Mouse (Mus musculus) hindbrain, postnatal 0 days (tissue): ENCODE measurements around the gene 4930507D05Rik. TPM values are rescaled to one million over a fixed set of nuclear protein-coding genes. Genes with fewer than 3 reads are reported as not detected.

Experiments used
- ATAC-seq: fragments of 200-750 bp; cut with Nextera tagmentation; 2 replicates; pipeline ENCODE4 v1.8.0; 2017; ENCODE audit warnings: mild to moderate bottlenecking, moderate TSS enrichment, moderate library complexity
- DNase-seq: peaks from one replicate; pipeline ENCODE4 v3.0.0-alpha.2; 2015; ENCODE audit warnings: low spot score
- H3K27ac ChIP-seq: fragments of 300-500 bp; sonication (generic); 2 replicates; pipeline ENCODE4 v1.5.1; 2014; ENCODE audit warnings: mild to moderate bottlenecking
- H3K27me3 ChIP-seq: fragments of 300-500 bp; sonication (generic); 2 replicates; pipeline ENCODE4 v1.6.1; 2014; ENCODE audit warnings: low read length, mixed read lengths; ENCODE audit not compliant: insufficient read depth
- H3K36me3 ChIP-seq: fragments of 300-500 bp; sonication (generic); 2 replicates; pipeline ENCODE4 v1.6.1; 2014; ENCODE audit warnings: low read length, mixed read lengths; ENCODE audit not compliant: insufficient read depth
- H3K4me1 ChIP-seq: fragments of 300-500 bp; sonication (generic); 2 replicates; pipeline ENCODE4 v1.6.1; 2014; ENCODE audit warnings: antibody characterized with exemption, low read length, mixed read lengths; ENCODE audit not compliant: insufficient read depth
- H3K4me2 ChIP-seq: fragments of 300-500 bp; sonication (generic); 2 replicates; pipeline ENCODE4 v1.6.1; 2014; ENCODE audit warnings: low read depth, mild to moderate bottlenecking, low read length, moderate library complexity, mixed read lengths
- H3K4me3 ChIP-seq: fragments of 300-500 bp; sonication (generic); 2 replicates; pipeline ENCODE4 v1.5.1; 2014; ENCODE audit warnings: low read length
- H3K9ac ChIP-seq: fragments of 300-500 bp; sonication (generic); replicated peaks from 2 replicates; pipeline ENCODE4 v1.6.1; 2014; ENCODE audit warnings: mild to moderate bottlenecking, low read length, moderate library complexity, mixed read lengths
- H3K9me3 ChIP-seq: fragments of 300-500 bp; sonication (generic); 2 replicates; pipeline ENCODE4 v1.6.1; 2016; ENCODE audit warnings: low read length, mixed read lengths
- CTCF ChIP-seq: IDR thresholded peaks from 2 replicates; pipeline ENCODE4 v1.5.1; 2016; ENCODE audit warnings: antibody characterized with exemption, control low read depth, low read depth
- WGBS: fragments of 180-500 bp; shearing (Covaris S2); extraction: QIAGEN DNeasy Blood & Tissue Kit; methylation state at CpG from one replicate; pipeline ENCODE4 v1.1.7; 2014; 5-methylcytosine and 5-hydroxymethylcytosine counted together
- polyA plus RNA-seq: library from polyadenylated mRNA; unstranded; fragments of >200 nt; fragmentation: Nextera tagmentation; extraction: Ambion mirVana; gene quantifications from 2 replicates; pipeline ENCODE4 v1.2.1, GENCODE M21; 2015
- total RNA-seq: library from RNA; depleted of rRNA; stranded (reverse); fragments of >200 nt; gene quantifications from 2 replicates; pipeline ENCODE4 v1.2.3, GENCODE M21; 2014

4930507D05Rik gene
- total and polyA plus RNA-seq, 2 experiments from 2014 or later, result 1.5 to 2.4 TPM

DNA sequence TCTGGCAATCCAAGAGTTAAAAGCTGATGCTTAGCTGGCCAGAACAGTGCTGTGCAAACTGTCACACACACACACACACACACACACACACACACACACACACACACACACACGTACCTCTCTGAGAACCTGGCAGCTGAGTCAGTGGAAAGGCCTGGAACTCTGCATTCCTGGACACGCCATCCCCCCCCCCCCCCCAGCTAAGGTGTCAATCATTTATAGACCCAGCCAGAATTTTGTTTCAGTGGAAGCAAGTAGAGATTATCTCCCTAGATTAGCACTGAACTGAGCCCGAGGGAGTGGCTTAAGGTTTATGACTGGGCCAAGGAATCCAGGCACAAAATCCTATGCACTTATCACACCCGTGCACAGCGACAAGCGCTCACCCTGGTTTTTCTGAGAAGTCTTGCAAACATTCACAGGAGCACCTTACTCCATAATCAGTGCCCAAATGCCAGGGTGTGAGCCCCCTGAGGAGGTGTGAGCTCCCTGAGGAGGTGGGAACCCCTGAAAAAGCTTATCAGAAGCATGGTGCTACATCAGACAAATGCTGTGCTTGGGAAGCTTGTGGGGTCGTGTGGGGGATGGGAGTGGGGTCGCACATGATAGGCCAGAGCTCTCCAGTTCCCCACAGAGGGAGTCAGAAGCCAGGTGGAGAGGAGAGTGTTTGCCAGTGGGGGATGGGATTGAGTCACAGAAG, 36.2 kb upstream of the 4930507D05Rik start:
- no peak for DNase-seq
- Histone ChIP-seq H3K9me3 (no peaks in the 10 kb centered on the region), H3K4me2 (no peak overlapping the region), H3K4me3 (no peak overlapping the region), H3K36me3 (no peaks in the 10 kb centered on the region), H3K4me1 (no peaks in the 10 kb centered on the region), H3K27me3 (no peaks in the 10 kb centered on the region), H3K9ac (no peak overlapping the region), H3K27ac (no peak overlapping the region)
- 41% methylated on average over 8 of the region's 8 CpGs for WGBS
- no peak for TF ChIP-seq CTCF
- peak; percentile 28; the same call in 1 of the 2 replicates for ATAC-seq

DNA sequence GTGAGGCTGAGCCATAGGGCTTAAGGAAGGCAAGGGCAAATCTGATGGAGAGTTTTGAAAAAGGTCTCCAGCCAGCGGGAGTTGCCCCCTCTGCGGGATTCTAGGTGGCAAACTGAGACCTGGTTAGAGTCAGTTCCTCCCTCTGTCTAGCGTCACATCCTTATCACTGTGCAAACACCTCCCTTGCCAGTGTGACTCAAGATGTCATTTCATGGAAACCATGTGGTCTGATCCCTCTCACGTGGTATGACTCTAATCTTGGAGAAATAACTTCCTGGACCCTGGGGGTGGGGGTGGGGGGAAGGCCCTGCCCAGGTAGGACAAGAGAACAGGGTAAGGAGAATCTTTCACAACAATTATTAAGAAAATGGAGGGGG, 35.7 kb upstream of the 4930507D05Rik start:
- WGBS, result 64% methylated on average over 4 of the region's 4 CpGs
- no peaks in the 10 kb centered on the region for H3K36me3 ChIP-seq
- TF ChIP-seq CTCF, result no peak
- no peaks in the 10 kb centered on the region for H3K9me3 ChIP-seq
- no peaks in the 10 kb centered on the region for H3K27me3 ChIP-seq
- ATAC-seq (no peak), DNase-seq (no peak)
- H3K4me2 ChIP-seq, result no peak overlapping the region
- H3K27ac ChIP-seq, result no peak overlapping the region
- H3K4me1 ChIP-seq, result no peaks in the 10 kb centered on the region
- H3K4me3 ChIP-seq, result no peak overlapping the region
- no peak overlapping the region for H3K9ac ChIP-seq

DNA sequence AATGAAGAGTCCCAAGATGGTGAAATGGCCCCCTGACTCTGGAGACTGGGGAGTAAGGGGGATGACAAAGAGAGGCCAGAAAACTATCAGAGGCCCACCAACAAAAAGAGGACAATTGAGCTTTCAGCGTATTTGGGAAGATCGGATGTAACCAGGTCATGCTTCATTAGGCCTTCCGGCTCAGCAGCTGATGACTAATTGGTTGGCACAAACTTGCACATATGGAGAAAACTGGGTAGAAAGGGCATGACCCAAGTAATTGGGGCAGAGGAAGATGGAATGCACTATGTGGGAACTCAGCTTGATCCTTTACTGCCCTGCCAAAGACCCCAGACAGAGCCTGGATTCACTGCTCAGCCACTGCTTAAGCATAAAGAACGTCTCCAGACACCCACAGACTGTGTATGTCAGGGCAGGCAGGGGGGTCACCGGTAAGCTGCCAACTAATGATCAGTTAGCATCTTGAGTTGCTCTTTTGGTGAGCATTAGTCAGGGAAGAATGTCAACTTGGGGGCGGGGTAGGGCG, 30.4 kb upstream of the 4930507D05Rik start:
- Histone ChIP-seq H3K4me3 (no peak overlapping the region), H3K27me3 (no peaks in the 10 kb centered on the region), H3K36me3 (no peaks in the 10 kb centered on the region), H3K4me2 (no peak overlapping the region), H3K27ac (no peak overlapping the region), H3K9ac (no peak overlapping the region), H3K9me3 (no peaks in the 10 kb centered on the region), H3K4me1 (no peaks in the 10 kb centered on the region)
- TF ChIP-seq CTCF, result no peak
- peak; percentile 26 for DNase-seq
- WGBS, result 39% methylated on average over 7 of the region's 7 CpGs
- ATAC-seq, result peak; percentile 27

- Histone ChIP-seq H3K4me3 (no peak overlapping the region), H3K36me3 (no peaks in the 10 kb centered on the region), H3K9me3 (no peaks in the 10 kb centered on the region), H3K4me1 (no peaks in the 10 kb centered on the region), H3K27ac (no peak overlapping the region), H3K27me3 (no peaks in the 10 kb centered on the region), H3K9ac (no peak overlapping the region), H3K4me2 (no peak overlapping the region)
- DNase-seq (no peak), ATAC-seq (no peak)
- 78% methylated on average over 5 of the region's 5 CpGs for WGBS
- no peak for TF ChIP-seq CTCF
Measured at GRCm38 (mm10) chr10:62419422-62419821, 29.9 kb upstream of the 4930507D05Rik start.

GRCm38 (mm10) chr10:62420399-62420798, 28.9 kb upstream of the 4930507D05Rik start:
- no peaks in the 10 kb centered on the region for H3K4me1 ChIP-seq
- H3K27me3 ChIP-seq, result no peaks in the 10 kb centered on the region
- H3K9me3 ChIP-seq, result no peaks in the 10 kb centered on the region
- no peak overlapping the region for H3K9ac ChIP-seq
- no peak overlapping the region for H3K27ac ChIP-seq
- no peak for TF ChIP-seq CTCF
- no peak overlapping the region for H3K4me3 ChIP-seq
- ATAC-seq, result no peak
- no peak for DNase-seq
- WGBS, result 77% methylated on average over 6 of the region's 6 CpGs
- H3K36me3 ChIP-seq, result no peaks in the 10 kb centered on the region
- H3K4me2 ChIP-seq, result no peak overlapping the region

GRCm38 (mm10) chr10:62421127-62421526, 28.2 kb upstream of the 4930507D05Rik start:
- Histone ChIP-seq H3K4me2 (no peak overlapping the region), H3K4me1 (no peaks in the 10 kb centered on the region), H3K36me3 (no peaks in the 10 kb centered on the region), H3K4me3 (no peak overlapping the region), H3K9me3 (no peaks in the 10 kb centered on the region), H3K27me3 (no peaks in the 10 kb centered on the region), H3K27ac (no peak overlapping the region), H3K9ac (no peak overlapping the region)
- TF ChIP-seq CTCF, result no peak; the same call in 1 of the 2 replicates
- ATAC-seq, result peak; percentile 32; the same call in 1 of the 2 replicates
- WGBS, result 64% methylated on average over 3 of the region's 3 CpGs
- peak; percentile 33 for DNase-seq

- Histone ChIP-seq H3K4me3 (no peak within 1 kb of the TSS), H3K27ac (no peak within 1 kb of the TSS), H3K36me3 (no peaks in the 10 kb centered on the region), H3K4me2 (no peak within 1 kb of the TSS), H3K4me1 (no peaks in the 10 kb centered on the region), H3K9me3 (no peaks in the 10 kb centered on the region), H3K9ac (no peak within 1 kb of the TSS), H3K27me3 (no peaks in the 10 kb centered on the region)
- 42% methylated on average over 15 of the region's 15 CpGs for WGBS
- DNase-seq (no peak), ATAC-seq (no peak)
- TF ChIP-seq CTCF, result no peak
Measured at GRCm38 (mm10) chr10:62422255-62422654, 27.0 kb upstream of the 4930507D05Rik start, which contains the start of gene Hkdc1. TSS of gene Hkdc1 (minus strand) at chr10:62422491.
